Mouse (Mus musculus): ENCODE results near the gene Sec31a.

GRCm38 (mm10) chr5:100393681-100394080 is 22.4 kb downstream of the Sec31a start:
- TF ChIP-seq POLR2A (IDR thresholded peaks at IDR 0.05; ENCODE audit: low read depth, low read length), result no peak
- no peak for TF ChIP-seq CTCF (conservative IDR thresholded peaks at IDR 0.05; ENCODE audit: insufficient read depth, insufficient read length, low read depth, low read length)

Measured in kidney, adult 2 months (tissue).